Mouse (Mus musculus): ENCODE results near the gene Nav2. TPM values are rescaled to one million over a fixed set of nuclear protein-coding genes. Genes with fewer than 3 reads are reported as not detected.

Nav2 gene
- total and polyA plus RNA-seq, 3 experiments: 20.4 to 49.9 (median 34.4) TPM

DNA sequence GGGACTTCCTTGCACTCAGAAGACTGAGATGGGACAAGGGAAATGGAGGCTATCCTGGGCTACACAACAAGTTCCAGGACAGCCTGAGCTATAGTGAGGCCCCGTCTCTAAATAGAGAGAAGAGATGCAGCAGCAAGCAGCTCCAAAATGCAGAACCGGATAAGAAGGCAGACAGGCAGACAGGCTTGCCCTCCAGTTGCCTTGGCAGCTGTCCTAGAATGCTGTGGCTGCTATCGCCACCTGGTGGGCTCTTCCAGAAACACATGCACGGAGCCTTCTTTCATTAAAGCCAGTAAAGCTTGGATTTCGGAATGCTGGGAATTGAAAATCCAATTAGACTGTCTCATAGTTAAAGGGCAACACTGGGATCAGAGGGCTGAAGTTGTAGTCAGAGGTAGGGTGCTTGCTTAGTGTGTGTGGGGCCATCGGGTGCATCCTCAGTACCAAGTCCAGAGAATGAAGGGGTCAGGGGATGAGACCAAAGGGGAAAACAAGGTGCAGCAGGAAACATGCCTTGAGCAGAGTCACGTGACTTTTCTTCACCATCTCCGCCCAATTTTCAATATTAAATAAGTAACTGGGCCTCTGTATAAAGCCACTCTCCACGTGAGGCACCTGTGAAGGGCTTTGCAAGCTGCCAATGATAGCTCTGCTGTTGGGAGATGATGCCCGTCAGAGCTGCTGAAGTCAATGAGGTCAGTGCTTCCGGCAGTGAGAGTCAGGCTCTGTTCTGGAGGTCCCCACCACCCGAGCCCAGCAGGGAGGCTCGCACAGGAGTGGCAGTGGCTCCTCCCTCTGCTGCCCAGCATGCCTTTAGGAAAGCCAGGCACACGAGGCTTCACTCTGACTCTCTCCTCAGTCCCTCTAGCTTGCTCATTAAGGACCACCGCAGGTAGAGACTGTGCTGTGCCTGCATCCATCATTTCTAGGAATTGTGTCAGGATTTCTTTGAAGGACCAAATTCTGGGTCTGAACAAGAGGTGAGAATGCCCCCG is 364.2 kb downstream of the Nav2 start:
- no peak overlapping the region for H3K27ac ChIP-seq
- intact Hi-C loops (cut with DNase I): loop anchor here (1.0 to 5.0 kb wide), 3 partner anchors 22 to 155 kb away; no protein-coding TSS in a partner anchor
- no peaks in the 10 kb centered on the region for H3K36me3 ChIP-seq (ENCODE audit: control insufficient read depth, insufficient read depth, low read length)
- peaks cover 3% of the 10 kb centered on the region; the same call in 1 of the 2 replicates for H3K4me1 ChIP-seq (ENCODE audit: control insufficient read depth, insufficient read depth, low read length)
- 35% methylated on average over 16 of the region's 16 CpGs for WGBS
- no peak overlapping the region for H3K4me3 ChIP-seq
- TF ChIP-seq EP300 (IDR thresholded peaks at IDR 0.05; ENCODE audit: insufficient read depth, low read depth, low read length) (peak; percentile 90; the same call in 1 of the 2 replicates), POLR2A (IDR thresholded peaks at IDR 0.05; ENCODE audit: insufficient read depth, low read depth, low read length) (no peak), CTCF (IDR thresholded peaks at IDR 0.05) (peak; percentile 97)
- DNase-seq: peak; percentile 74 to 79
- H3K27me3 ChIP-seq (ENCODE audit: control insufficient read depth, insufficient read depth, low read length): no peaks in the 10 kb centered on the region
- H3K79me2 ChIP-seq (replicated peaks; ENCODE audit: control insufficient read depth, insufficient read depth, low read length): peaks cover 5% of the 10 kb centered on the region
- no peak overlapping the region for H3K9ac ChIP-seq (ENCODE audit: low read depth, low read length)

DNA sequence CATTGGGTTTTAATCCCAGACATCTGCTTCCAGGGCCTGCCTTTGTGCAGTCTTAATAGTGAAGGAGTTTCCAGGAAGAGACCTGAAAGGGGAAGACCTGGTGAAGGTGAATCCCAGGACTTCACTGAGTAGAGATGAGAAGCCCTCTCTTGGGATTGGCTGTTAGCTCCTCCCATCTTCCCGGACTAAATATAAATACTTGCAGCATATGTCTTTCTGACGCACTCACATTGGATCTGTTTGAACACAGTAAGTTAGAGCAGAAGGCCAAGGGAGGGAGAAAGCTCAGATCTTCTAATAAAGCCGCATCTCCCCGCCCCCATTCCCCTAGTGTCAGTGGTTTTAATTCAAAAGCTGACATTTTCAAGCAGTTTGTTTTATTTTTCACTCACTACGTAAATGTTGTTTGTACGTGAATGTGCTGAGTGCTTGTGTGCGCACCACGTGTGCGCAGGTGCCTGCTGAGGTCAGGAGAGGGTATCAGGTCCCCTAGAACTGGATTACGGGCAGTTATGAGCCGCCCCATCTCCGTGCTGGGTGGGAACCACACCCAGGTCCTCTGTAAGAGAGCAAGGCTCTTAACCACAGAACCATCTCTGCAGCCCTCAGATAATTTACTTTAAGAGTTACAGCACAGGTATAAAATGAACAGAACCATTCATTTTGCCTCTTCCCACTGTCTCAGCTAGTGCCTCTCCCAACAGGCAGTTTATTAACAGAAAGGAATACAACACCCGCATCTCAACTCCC is 365.6 kb downstream of the Nav2 start:
- Histone ChIP-seq H3K4me3 (no peak overlapping the region), H3K9ac (ENCODE audit: low read depth, low read length) (no peak overlapping the region), H3K36me3 (ENCODE audit: control insufficient read depth, insufficient read depth, low read length) (no peaks in the 10 kb centered on the region), H3K4me1 (ENCODE audit: control insufficient read depth, insufficient read depth, low read length) (peaks cover 4% of the 10 kb centered on the region), H3K79me2 (replicated peaks; ENCODE audit: control insufficient read depth, insufficient read depth, low read length) (peaks cover 5% of the 10 kb centered on the region), H3K27me3 (ENCODE audit: control insufficient read depth, insufficient read depth, low read length) (no peaks in the 10 kb centered on the region), H3K27ac (no peak overlapping the region)
- TF ChIP-seq EP300 (IDR thresholded peaks at IDR 0.05; ENCODE audit: insufficient read depth, low read depth, low read length): no peak
- no peak for TF ChIP-seq CTCF (IDR thresholded peaks at IDR 0.05)
- no peak for DNase-seq
- WGBS: 85% methylated on average over 13 of the region's 13 CpGs
- intact Hi-C loops (cut with DNase I): loop anchor here (5.0 kb wide), 1 partner anchor 153 kb away; no protein-coding TSS in a partner anchor

GRCm38 (mm10) chr7:49274676-49275075 is 366.2 kb downstream of the Nav2 start:
- intact Hi-C loops (cut with DNase I): loop anchor here (5.0 kb wide), 2 partner anchors 68 to 153 kb away; no protein-coding TSS in a partner anchor
- H3K4me3 ChIP-seq: no peak overlapping the region
- WGBS: 83% methylated on average over 8 of the region's 8 CpGs
- no peaks in the 10 kb centered on the region for H3K27me3 ChIP-seq (ENCODE audit: control insufficient read depth, insufficient read depth, low read length)
- no peak overlapping the region for H3K27ac ChIP-seq
- no peak for DNase-seq
- TF ChIP-seq EP300 (IDR thresholded peaks at IDR 0.05; ENCODE audit: insufficient read depth, low read depth, low read length) (no peak), CTCF (IDR thresholded peaks at IDR 0.05) (no peak), POLR2A (IDR thresholded peaks at IDR 0.05; ENCODE audit: insufficient read depth, low read depth, low read length) (no peak)
- H3K36me3 ChIP-seq (ENCODE audit: control insufficient read depth, insufficient read depth, low read length): no peaks in the 10 kb centered on the region
- H3K4me1 ChIP-seq (ENCODE audit: control insufficient read depth, insufficient read depth, low read length): peaks cover 4% of the 10 kb centered on the region
- H3K9ac ChIP-seq (ENCODE audit: low read depth, low read length): no peak overlapping the region
- peaks cover 5% of the 10 kb centered on the region for H3K79me2 ChIP-seq (replicated peaks; ENCODE audit: control insufficient read depth, insufficient read depth, low read length)

GRCm38 (mm10) chr7:49276163-49276562 is 367.6 kb downstream of the Nav2 start:
- no peaks in the 10 kb centered on the region for H3K27me3 ChIP-seq (ENCODE audit: control insufficient read depth, insufficient read depth, low read length)
- TF ChIP-seq POLR2A (IDR thresholded peaks at IDR 0.05; ENCODE audit: insufficient read depth, low read depth, low read length): no peak
- TF ChIP-seq EP300 (IDR thresholded peaks at IDR 0.05; ENCODE audit: insufficient read depth, low read depth, low read length): no peak
- no peak for TF ChIP-seq CTCF (IDR thresholded peaks at IDR 0.05)
- H3K4me3 ChIP-seq: no peak overlapping the region
- peaks cover 4% of the 10 kb centered on the region for H3K4me1 ChIP-seq (ENCODE audit: control insufficient read depth, insufficient read depth, low read length)
- H3K9ac ChIP-seq (ENCODE audit: low read depth, low read length): no peak overlapping the region
- no peak for DNase-seq
- peaks cover 5% of the 10 kb centered on the region for H3K79me2 ChIP-seq (replicated peaks; ENCODE audit: control insufficient read depth, insufficient read depth, low read length)
- intact Hi-C loops (cut with DNase I): loop anchor here (5.0 kb wide), 1 partner anchor 66 kb away; no protein-coding TSS in a partner anchor
- H3K27ac ChIP-seq: no peak overlapping the region
- 69% methylated on average over 8 of the region's 8 CpGs for WGBS
- no peaks in the 10 kb centered on the region for H3K36me3 ChIP-seq (ENCODE audit: control insufficient read depth, insufficient read depth, low read length)

DNA sequence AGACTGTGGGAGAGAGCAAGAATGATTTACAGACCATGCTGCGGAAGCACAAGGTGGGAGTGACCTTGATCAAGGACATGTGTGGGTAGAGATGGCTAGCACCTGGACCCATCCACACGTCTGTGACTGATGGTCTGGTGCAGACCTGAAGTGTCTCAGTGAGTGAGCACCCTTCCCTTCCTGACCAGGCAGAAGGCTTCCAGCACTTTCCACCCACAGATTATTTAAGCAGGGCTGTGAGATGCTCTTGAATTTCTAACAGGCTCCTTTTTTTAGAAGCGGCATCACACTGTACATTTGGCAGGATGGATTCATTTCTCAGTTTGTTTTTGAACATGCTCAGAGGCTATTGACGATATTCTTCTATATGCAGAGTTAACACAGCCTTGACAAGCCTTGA is 369.2 kb downstream of the Nav2 start:
- Histone ChIP-seq H3K27ac (no peak overlapping the region), H3K4me1 (ENCODE audit: control insufficient read depth, insufficient read depth, low read length) (peaks cover 4% of the 10 kb centered on the region), H3K36me3 (ENCODE audit: control insufficient read depth, insufficient read depth, low read length) (no peaks in the 10 kb centered on the region), H3K9ac (ENCODE audit: low read depth, low read length) (no peak overlapping the region), H3K27me3 (ENCODE audit: control insufficient read depth, insufficient read depth, low read length) (no peaks in the 10 kb centered on the region), H3K4me3 (no peak overlapping the region), H3K79me2 (replicated peaks; ENCODE audit: control insufficient read depth, insufficient read depth, low read length) (peaks cover 5% of the 10 kb centered on the region)
- intact Hi-C loops (cut with DNase I): loop anchor here (5.0 kb wide), 1 partner anchor 65 kb away; no protein-coding TSS in a partner anchor
- 61% methylated on average over 4 of the region's 4 CpGs for WGBS
- DNase-seq: no peak
- no peak for TF ChIP-seq EP300 (IDR thresholded peaks at IDR 0.05; ENCODE audit: insufficient read depth, low read depth, low read length)
- no peak for TF ChIP-seq POLR2A (IDR thresholded peaks at IDR 0.05; ENCODE audit: insufficient read depth, low read depth, low read length)
- no peak for TF ChIP-seq CTCF (IDR thresholded peaks at IDR 0.05)

Data from heart, adult 2 months (tissue).